Mouse (Mus musculus): ENCODE data around the gene Tiam1. TPM values are rescaled to one million over a fixed set of nuclear protein-coding genes. Genes with fewer than 3 reads are reported as not detected.

Tiam1 gene
- total RNA-seq, 1 experiment from 2014 or later: 18.4 TPM

GRCm38 (mm10) chr16:89993506-89993905 is 150.1 kb downstream of the Tiam1 start:
- ATAC-seq (replicated peaks in 1 of 2; ENCODE audit: insufficient read depth in 1 of 2, low FRiP score in 2 of 2, low TSS enrichment in 1 of 2, low read depth in 1 of 2, poor library complexity in 2 of 2, severe bottlenecking in 2 of 2): no peak

- ATAC-seq (replicated peaks in 1 of 2; ENCODE audit: insufficient read depth in 1 of 2, low FRiP score in 2 of 2, low TSS enrichment in 1 of 2, low read depth in 1 of 2, poor library complexity in 2 of 2, severe bottlenecking in 2 of 2): no peak
Observed at GRCm38 (mm10) chr16:89991701-89992152, 151.8 kb downstream of the Tiam1 start.

- ATAC-seq (replicated peaks in 1 of 2; ENCODE audit: insufficient read depth in 1 of 2, low FRiP score in 2 of 2, low TSS enrichment in 1 of 2, low read depth in 1 of 2, poor library complexity in 2 of 2, severe bottlenecking in 2 of 2): no peak
Observed at GRCm38 (mm10) chr16:89990288-89990955, 153.1 kb downstream of the Tiam1 start.

- no peak for ATAC-seq (replicated peaks in 1 of 2; ENCODE audit: insufficient read depth in 1 of 2, low FRiP score in 2 of 2, low TSS enrichment in 1 of 2, low read depth in 1 of 2, poor library complexity in 2 of 2, severe bottlenecking in 2 of 2)
Observed at GRCm38 (mm10) chr16:89989816-89990215, 153.8 kb downstream of the Tiam1 start.

- peak; percentile 37 to 42 for ATAC-seq (replicated peaks in 1 of 2; ENCODE audit: insufficient read depth in 1 of 2, low FRiP score in 2 of 2, low TSS enrichment in 1 of 2, low read depth in 1 of 2, poor library complexity in 2 of 2, severe bottlenecking in 2 of 2)
Observed at GRCm38 (mm10) chr16:89986672-89987362, 156.8 kb downstream of the Tiam1 start.

- ATAC-seq (replicated peaks in 1 of 2; ENCODE audit: insufficient read depth in 1 of 2, low FRiP score in 2 of 2, low TSS enrichment in 1 of 2, low read depth in 1 of 2, poor library complexity in 2 of 2, severe bottlenecking in 2 of 2): peak; percentile 93 to 95
Observed at GRCm38 (mm10) chr16:89985702-89986481, 157.7 kb downstream of the Tiam1 start.

GRCm38 (mm10) chr16:89980075-89980744 is 163.4 kb downstream of the Tiam1 start:
- ATAC-seq (replicated peaks in 1 of 2; ENCODE audit: insufficient read depth in 1 of 2, low FRiP score in 2 of 2, low TSS enrichment in 1 of 2, low read depth in 1 of 2, poor library complexity in 2 of 2, severe bottlenecking in 2 of 2): peak in 1 of 2 experiments; percentile 25; a peak in 1 of 4 replicates

- ATAC-seq (replicated peaks in 1 of 2; ENCODE audit: insufficient read depth in 1 of 2, low FRiP score in 2 of 2, low TSS enrichment in 1 of 2, low read depth in 1 of 2, poor library complexity in 2 of 2, severe bottlenecking in 2 of 2): no peak
Observed at GRCm38 (mm10) chr16:89975441-89975840, 168.1 kb downstream of the Tiam1 start.

GRCm38 (mm10) chr16:89973814-89974712 is 169.5 kb downstream of the Tiam1 start:
- no peak for ATAC-seq (replicated peaks in 1 of 2; ENCODE audit: insufficient read depth in 1 of 2, low FRiP score in 2 of 2, low TSS enrichment in 1 of 2, low read depth in 1 of 2, poor library complexity in 2 of 2, severe bottlenecking in 2 of 2)

- ATAC-seq (replicated peaks in 1 of 2; ENCODE audit: insufficient read depth in 1 of 2, low FRiP score in 2 of 2, low TSS enrichment in 1 of 2, low read depth in 1 of 2, poor library complexity in 2 of 2, severe bottlenecking in 2 of 2): peak; percentile 65 to 71; a peak in 3 of 4 replicates
Observed at GRCm38 (mm10) chr16:89972854-89973487, 170.6 kb downstream of the Tiam1 start.

- no peak for ATAC-seq (replicated peaks in 1 of 2; ENCODE audit: insufficient read depth in 1 of 2, low FRiP score in 2 of 2, low TSS enrichment in 1 of 2, low read depth in 1 of 2, poor library complexity in 2 of 2, severe bottlenecking in 2 of 2)
Observed at GRCm38 (mm10) chr16:89972018-89972417, 171.6 kb downstream of the Tiam1 start.

- ATAC-seq (replicated peaks in 1 of 2; ENCODE audit: insufficient read depth in 1 of 2, low FRiP score in 2 of 2, low TSS enrichment in 1 of 2, low read depth in 1 of 2, poor library complexity in 2 of 2, severe bottlenecking in 2 of 2): no peak
Observed at GRCm38 (mm10) chr16:89968058-89968457, 175.5 kb downstream of the Tiam1 start.

- no peak for ATAC-seq (replicated peaks in 1 of 2; ENCODE audit: insufficient read depth in 1 of 2, low FRiP score in 2 of 2, low TSS enrichment in 1 of 2, low read depth in 1 of 2, poor library complexity in 2 of 2, severe bottlenecking in 2 of 2)
Observed at GRCm38 (mm10) chr16:89962876-89963275, 180.7 kb downstream of the Tiam1 start.

GRCm38 (mm10) chr16:89960904-89961303 is 182.7 kb downstream of the Tiam1 start:
- no peak for ATAC-seq (replicated peaks in 1 of 2; ENCODE audit: insufficient read depth in 1 of 2, low FRiP score in 2 of 2, low TSS enrichment in 1 of 2, low read depth in 1 of 2, poor library complexity in 2 of 2, severe bottlenecking in 2 of 2)

- ATAC-seq (replicated peaks in 1 of 2; ENCODE audit: insufficient read depth in 1 of 2, low FRiP score in 2 of 2, low TSS enrichment in 1 of 2, low read depth in 1 of 2, poor library complexity in 2 of 2, severe bottlenecking in 2 of 2): peak; percentile 23 to 59; a peak in 3 of 4 replicates
Observed at GRCm38 (mm10) chr16:89960186-89960878, 183.2 kb downstream of the Tiam1 start.

- peak; percentile 68 to 78 for ATAC-seq (replicated peaks in 1 of 2; ENCODE audit: insufficient read depth in 1 of 2, low FRiP score in 2 of 2, low TSS enrichment in 1 of 2, low read depth in 1 of 2, poor library complexity in 2 of 2, severe bottlenecking in 2 of 2)
Observed at GRCm38 (mm10) chr16:89958982-89959381, 184.6 kb downstream of the Tiam1 start.

Measured in hematopoietic stem cell, adult 5-6 weeks (primary cell).